Mouse (Mus musculus) MEL (cell line): ENCODE results near the gene Pnkp. TPM values are rescaled to one million over a fixed set of nuclear protein-coding genes. Genes with fewer than 3 reads are reported as not detected.

Experiments
- DNase-seq: peaks from one replicate; pipeline ENCODE4 v3.0.0; 2011; ENCODE audit warnings: low read depth, low spot score
- H3K27ac ChIP-seq: 2 replicates; pipeline ENCODE4 v1.5.1; 2012; ENCODE audit warnings: low read depth, mild to moderate bottlenecking, control low read depth, low read length, moderate library complexity; ENCODE audit not compliant: control insufficient read depth
- H3K27me3 ChIP-seq, 2 experiments: fragments of 150-350 bp in 1 of 2; sonication (generic) in 1 of 2; 2 replicates each; pipeline ENCODE4 v1.6.1; 2012; ENCODE audit warnings: low read length in 2 of 2, mild to moderate bottlenecking in 2 of 2, improper control_type of control experiment in 1 of 2, moderate library complexity in 1 of 2; ENCODE audit not compliant: insufficient read depth in 2 of 2, control insufficient read depth in 1 of 2
- H3K36me3 ChIP-seq, 2 experiments: 2 replicates each; pipeline ENCODE4 v1.6.1; 2012 to 2014; ENCODE audit warnings: low read length in 2 of 2, improper control_type of control experiment in 1 of 2, inconsistent platforms in 1 of 2, mild to moderate bottlenecking in 1 of 2; ENCODE audit not compliant: insufficient read depth in 2 of 2, control insufficient read depth in 1 of 2
- H3K4me1 ChIP-seq, 2 experiments: fragments of 150-350 bp in 1 of 2; sonication (generic) in 1 of 2; 2 replicates each; pipeline ENCODE4 v1.6.1; 2012; ENCODE audit warnings: low read length in 2 of 2, improper control_type of control experiment in 1 of 2, mild to moderate bottlenecking in 1 of 2; ENCODE audit not compliant: insufficient read depth in 2 of 2, control insufficient read depth in 1 of 2
- H3K4me3 ChIP-seq, 2 experiments: fragments of 150-350 bp in 1 of 2; sonication (generic) in 1 of 2; 2 replicates each; pipeline ENCODE4 v1.5.1; 2012; ENCODE audit warnings: low read depth in 2 of 2, low read length in 2 of 2, mild to moderate bottlenecking in 2 of 2, moderate library complexity in 2 of 2, control low read depth in 1 of 2, improper control_type of control experiment in 1 of 2; ENCODE audit not compliant: control insufficient read depth in 1 of 2, insufficient read depth in 1 of 2
- H3K79me2 ChIP-seq: 2 replicates; pipeline ENCODE4 v1.6.1; 2012; ENCODE audit warnings: mild to moderate bottlenecking, low read length, moderate library complexity; ENCODE audit not compliant: control insufficient read depth, poor library complexity, insufficient read depth
- H3K9ac ChIP-seq: 2 replicates; pipeline ENCODE4 v1.6.1; 2012; ENCODE audit warnings: low read depth, mild to moderate bottlenecking, control low read depth, low read length, moderate library complexity; ENCODE audit not compliant: control insufficient read depth, poor library complexity, severe bottlenecking
- H3K9me3 ChIP-seq: fragments of 150-350 bp; sonication (generic); replicated peaks from 2 replicates; pipeline ENCODE4 v1.6.1; 2012; ENCODE audit warnings: mild to moderate bottlenecking, low read length, improper control_type of control experiment, moderate library complexity; ENCODE audit not compliant: insufficient read depth
- JUND ChIP-seq: IDR thresholded peaks from 2 replicates; pipeline ENCODE4 v1.6.1; 2011; ENCODE audit warnings: low read depth, mild to moderate bottlenecking, improper control_type of control experiment, low read length
- KAT2A ChIP-seq: conservative IDR thresholded peaks from 2 replicates; pipeline ENCODE4 v1.6.1; 2012; ENCODE audit warnings: low read depth, low read length, improper control_type of control experiment, inconsistent platforms
- MAFK ChIP-seq: IDR thresholded peaks from 2 replicates; pipeline ENCODE4 v1.6.1; 2011; ENCODE audit warnings: low read depth, mild to moderate bottlenecking, low read length, improper control_type of control experiment, borderline replicate concordance
- MYB ChIP-seq: IDR thresholded peaks from 2 replicates; pipeline ENCODE4 v1.6.1; 2011; ENCODE audit warnings: mild to moderate bottlenecking, low read depth, low read length, improper control_type of control experiment
- POLR2A ChIP-seq, 2 experiments: IDR thresholded peaks; 2 replicates each; pipeline ENCODE4 v1.6.1; 2011 to 2012; ENCODE audit warnings: low read length in 2 of 2, mild to moderate bottlenecking in 2 of 2, control low read depth in 1 of 2, improper control_type of control experiment in 1 of 2, low read depth in 1 of 2, moderate library complexity in 1 of 2; ENCODE audit not compliant: control insufficient read depth in 1 of 2, insufficient read depth in 1 of 2, poor library complexity in 1 of 2
- POLR2AphosphoS2 ChIP-seq: IDR thresholded peaks from 2 replicates; pipeline ENCODE4 v1.6.1; 2011; ENCODE audit warnings: low read length, improper control_type of control experiment
- UBTF ChIP-seq: IDR thresholded peaks from 2 replicates; pipeline ENCODE4 v1.6.1; 2012; ENCODE audit warnings: low read depth, mild to moderate bottlenecking, inconsistent platforms, low read length, improper control_type of control experiment, moderate library complexity, borderline replicate concordance; ENCODE audit not compliant: insufficient read depth
- USF1 ChIP-seq: IDR thresholded peaks from 2 replicates; pipeline ENCODE4 v1.6.1; 2014; ENCODE audit warnings: low read depth, mild to moderate bottlenecking, inconsistent platforms, low read length, improper control_type of control experiment, moderate library complexity
- polyA plus RNA-seq, 2 experiments: library from polyadenylated mRNA; stranded (reverse) in 1 of 2; unstranded in 1 of 2; fragments of >175 nt in 1 of 2; fragments of >200 nt in 1 of 2; gene quantifications; 2 replicates each; pipeline versions ENCODE4 v1.2.1 to v1.2.4; 2012; ENCODE audit warnings: low replicate concordance in 2 of 2, low read depth in 1 of 2; ENCODE audit not compliant: insufficient read length in 2 of 2, insufficient read depth in 1 of 2, missing spikeins in 1 of 2
- total RNA-seq: library from RNA; depleted of rRNA; stranded (reverse); fragments of 300-350 nt; gene quantifications from 2 replicates; pipeline ENCODE4 v1.2.3, GENCODE M21; 2012

Pnkp gene
- total and polyA plus RNA-seq, 3 experiments, result 39.3 to 45.6 TPM; not detected in 1

- TF ChIP-seq POLR2A (IDR thresholded peaks at IDR 0.05; ENCODE audit: control insufficient read depth in 1 of 2, insufficient read depth in 1 of 2, low read depth in 1 of 2, low read length in 2 of 2, poor library complexity in 1 of 2), result peak; percentile 94
- TF ChIP-seq POLR2AphosphoS2, result peak; percentile 79; the same call in 1 of the 2 replicates
- no peak for TF ChIP-seq UBTF
These were observed 35.5 kb downstream of the Pnkp start, which contains the start of gene Med25 (continued) for GRCm38 (mm10) chr7:44892276-44892921.

DNA sequence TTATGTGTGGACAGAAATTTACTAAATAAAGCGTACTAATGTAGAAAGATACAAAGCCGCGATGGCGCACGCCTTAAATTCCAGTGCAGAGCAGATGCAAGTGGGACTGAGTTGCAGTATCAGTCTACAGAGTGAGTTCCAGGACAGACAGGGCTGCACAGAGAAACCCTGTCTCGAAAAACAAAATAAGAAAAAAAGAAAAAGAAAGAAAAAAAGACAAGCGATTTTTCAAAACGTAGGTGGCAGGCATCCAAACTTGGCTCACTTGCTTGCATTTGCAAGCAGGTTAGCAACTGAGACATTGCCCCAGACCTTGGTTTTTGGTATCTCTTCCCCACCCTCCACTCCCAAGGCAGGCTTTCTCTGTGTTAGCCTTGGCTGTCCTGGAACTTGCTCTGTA, 36.3 kb downstream of the Pnkp start:
- Histone ChIP-seq H3K27ac (no peak overlapping the region), H3K9me3 (no peaks in the 10 kb centered on the region), H3K79me2 (peaks cover 24% of the 10 kb centered on the region), H3K36me3 (peaks cover 0 to 10% of the 10 kb centered on the region in 2 experiments; a peak in 2 of 4 replicates), H3K4me1 (peaks cover 0 to 25% of the 10 kb centered on the region in 2 experiments; a peak in 2 of 4 replicates), H3K4me3 (peak overlapping the region; percentile 13 to 63; a peak in 3 of 4 replicates)
- TF ChIP-seq KAT2A, result no peak
- TF ChIP-seq, all 39 proteins: peak for 0
- H3K9ac ChIP-seq, result peak overlapping the region; percentile 28
- DNase-seq, result peak; percentile 40
- H3K27me3 ChIP-seq, result no peaks in the 10 kb centered on the region

- Histone ChIP-seq H3K9ac (no peak overlapping the region), H3K9me3 (no peaks in the 10 kb centered on the region), H3K27ac (no peak overlapping the region), H3K4me3 (no peak overlapping the region), H3K27me3 (no peaks in the 10 kb centered on the region), H3K79me2 (peaks cover 22% of the 10 kb centered on the region), H3K36me3 (peaks cover 0 to 10% of the 10 kb centered on the region in 2 experiments; a peak in 2 of 4 replicates), H3K4me1 (peaks cover 0 to 25% of the 10 kb centered on the region in 2 experiments; a peak in 2 of 4 replicates)
- peak; percentile 68 for TF ChIP-seq MAFK
- no peak for TF ChIP-seq USF1
- no peak for DNase-seq
These were observed 37.2 kb downstream of the Pnkp start for GRCm38 (mm10) chr7:44894175-44894574.

DNA sequence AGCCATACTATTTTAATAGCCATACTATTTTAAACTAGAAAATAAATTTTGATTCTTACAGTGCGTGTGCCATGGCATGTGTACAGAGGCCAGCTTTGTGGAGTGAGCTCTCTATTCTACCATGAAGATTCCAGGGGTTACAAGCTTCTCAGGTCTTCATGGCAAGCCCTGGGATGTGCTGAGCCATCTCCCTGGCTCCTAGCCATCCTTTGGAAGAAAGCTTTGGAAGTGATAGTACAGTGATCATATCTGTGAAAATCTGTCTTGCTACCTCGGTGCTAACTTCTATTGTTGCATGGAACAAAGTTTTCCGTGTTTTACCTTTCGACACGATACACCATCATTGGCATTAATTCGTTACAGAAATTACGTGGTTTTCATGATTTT, 38.3 kb downstream of the Pnkp start:
- H3K27me3 ChIP-seq, result no peaks in the 10 kb centered on the region
- no peak overlapping the region for H3K9ac ChIP-seq
- no peak for DNase-seq
- H3K36me3 ChIP-seq, result peaks cover 0 to 10% of the 10 kb centered on the region in 2 experiments; a peak in 2 of 4 replicates
- H3K27ac ChIP-seq, result peak overlapping the region; percentile 59
- no peaks in the 10 kb centered on the region for H3K9me3 ChIP-seq
- H3K4me1 ChIP-seq, result peaks cover 0 to 25% of the 10 kb centered on the region in 2 experiments; a peak in 2 of 4 replicates
- TF ChIP-seq MYB (no peak), JUND (no peak)
- TF ChIP-seq, all 39 proteins: peak for 0
- peak overlapping the region; percentile 72 to 88 for H3K4me3 ChIP-seq
- H3K79me2 ChIP-seq, result peaks cover 20% of the 10 kb centered on the region
